Mouse (Mus musculus): ENCODE results near the gene Sec61a1. TPM values are rescaled to one million over a fixed set of nuclear protein-coding genes. Genes with fewer than 3 reads are reported as not detected.

The Sec61a1 gene
- total RNA-seq, 2 experiments from 2014 or later = 26.1 to 37.7 TPM

DNA sequence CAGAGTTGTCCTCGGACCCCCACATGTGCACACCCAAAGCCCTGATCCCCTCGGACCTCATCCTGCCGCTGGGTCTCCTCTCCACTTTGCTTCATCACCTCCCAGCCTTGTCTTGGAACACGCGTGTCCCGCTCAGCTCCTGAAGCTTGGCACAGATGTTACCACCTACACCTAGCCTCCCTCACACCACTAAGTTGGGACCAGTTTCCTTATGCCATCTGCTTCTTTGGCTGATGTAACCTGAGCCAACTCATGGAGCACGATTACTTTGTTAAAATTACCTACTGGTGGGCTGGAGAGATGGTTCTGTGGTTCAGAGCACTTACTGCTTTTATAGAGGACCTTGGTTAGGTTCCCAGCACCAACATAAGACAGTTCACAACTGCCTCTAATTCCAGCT lies 3.1 kb upstream of the Sec61a1 start:
- no peak for ATAC-seq (replicated peaks; ENCODE audit: low FRiP score, poor library complexity, severe bottlenecking)

DNA sequence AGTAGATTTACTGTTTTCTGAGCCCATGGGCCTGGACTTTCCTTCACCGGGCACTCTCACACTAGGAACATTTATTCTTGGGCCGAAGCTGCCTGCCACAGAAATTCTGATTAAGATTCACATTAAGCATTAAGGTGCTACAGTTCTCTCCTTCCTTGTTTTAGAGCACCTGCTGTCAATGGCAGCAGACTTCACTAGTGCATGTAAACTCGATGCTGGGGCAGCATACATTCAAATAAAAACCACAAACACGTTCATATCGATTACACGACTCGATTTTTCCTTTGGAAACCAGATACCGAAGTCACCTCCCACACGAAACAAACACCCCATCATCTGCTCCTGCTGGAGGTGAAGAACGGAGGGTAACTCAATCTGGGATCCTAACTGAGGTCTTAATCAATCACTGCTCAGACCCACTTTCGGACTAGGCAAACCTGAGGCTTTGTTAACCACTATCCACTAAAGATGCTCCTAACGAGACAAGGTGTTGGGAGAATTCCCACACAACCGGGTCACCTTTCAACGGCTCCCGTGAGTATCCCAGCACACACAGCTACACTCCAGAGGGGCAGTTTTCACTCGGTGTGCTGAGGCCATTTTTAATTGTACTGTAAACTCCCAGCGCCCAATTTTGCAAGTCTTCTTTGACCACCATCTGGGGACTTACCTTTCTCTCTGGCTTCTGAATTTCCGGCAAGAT lies 853 bp downstream of the Sec61a1 start:
- ATAC-seq (replicated peaks; ENCODE audit: low FRiP score, poor library complexity, severe bottlenecking) = no peak

DNA sequence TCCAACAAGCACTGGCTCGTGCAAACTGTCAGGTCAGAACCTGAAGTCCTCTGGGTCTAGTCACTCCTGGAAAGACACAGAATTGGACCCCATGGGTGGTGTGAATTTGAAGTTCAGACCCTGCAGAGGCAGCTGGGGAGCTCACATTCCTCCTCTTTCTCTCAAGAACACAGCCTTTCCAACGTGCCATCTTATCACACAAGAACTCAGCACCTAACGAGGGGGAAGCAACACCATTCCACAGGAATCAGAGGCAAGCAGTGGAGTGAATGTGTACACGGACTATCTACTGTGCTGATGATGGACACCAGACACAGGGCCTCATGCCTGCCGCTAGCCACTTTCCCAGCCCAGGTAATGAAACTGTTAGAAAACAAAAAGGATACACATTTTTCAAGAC lies 2.0 kb downstream of the Sec61a1 start:
- ATAC-seq (replicated peaks; ENCODE audit: low FRiP score, poor library complexity, severe bottlenecking) = no peak

DNA sequence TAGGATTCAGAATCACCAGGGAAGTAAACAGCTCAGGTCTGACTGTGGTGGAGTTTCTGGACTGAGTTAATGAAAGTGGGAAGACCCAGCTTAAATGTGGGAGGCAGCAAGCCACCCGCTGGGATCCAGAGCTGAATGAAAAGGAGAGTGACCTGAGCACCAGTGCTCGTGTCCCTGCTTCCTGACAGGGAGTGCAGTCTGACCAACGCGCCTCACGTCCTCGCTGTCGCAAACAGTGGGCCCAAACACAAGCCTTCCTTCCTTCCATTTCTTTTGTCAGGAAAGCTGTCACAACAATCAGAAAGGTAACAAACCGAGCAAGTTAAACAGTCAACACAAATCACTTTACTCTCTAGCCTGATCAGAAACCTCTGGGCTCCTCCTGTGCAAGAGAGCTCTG lies 2.7 kb downstream of the Sec61a1 start:
- no peak for ATAC-seq (replicated peaks; ENCODE audit: low FRiP score, poor library complexity, severe bottlenecking)

GRCm38 (mm10) chr6:88514546-88514945 lies 4.2 kb downstream of the Sec61a1 start:
- ATAC-seq (replicated peaks; ENCODE audit: low FRiP score, poor library complexity, severe bottlenecking) = no peak

GRCm38 (mm10) chr6:88513984-88514383 lies 4.7 kb downstream of the Sec61a1 start:
- no peak for ATAC-seq (replicated peaks; ENCODE audit: low FRiP score, poor library complexity, severe bottlenecking)

DNA sequence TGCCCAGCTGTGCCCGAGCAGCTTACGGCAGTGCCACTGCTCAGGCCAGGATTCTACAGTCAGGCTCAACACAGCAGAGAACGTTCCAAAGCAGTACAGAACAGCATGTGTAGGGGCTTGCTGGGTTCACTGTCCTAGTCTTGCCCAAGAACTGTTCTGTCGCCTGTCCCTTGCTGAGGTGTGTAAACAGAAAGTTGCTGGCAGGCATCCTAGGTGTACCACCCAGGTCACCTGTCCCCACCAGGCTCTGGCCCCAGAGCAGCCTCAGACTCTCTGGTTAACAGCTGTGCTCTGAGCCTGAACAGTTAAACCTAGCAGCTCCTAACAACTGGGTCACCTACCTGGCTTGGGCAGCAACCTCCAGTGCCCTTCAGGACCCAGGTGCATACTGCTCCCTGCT lies 15.7 kb downstream of the Sec61a1 start:
- ATAC-seq (replicated peaks; ENCODE audit: low FRiP score, poor library complexity, severe bottlenecking) = no peak

GRCm38 (mm10) chr6:88502030-88502970 lies 16.4 kb downstream of the Sec61a1 start:
- peak; percentile 62 for ATAC-seq (replicated peaks; ENCODE audit: low FRiP score, poor library complexity, severe bottlenecking)

GRCm38 (mm10) chr6:88500405-88500767 lies 18.3 kb downstream of the Sec61a1 start:
- no peak for ATAC-seq (replicated peaks; ENCODE audit: low FRiP score, poor library complexity, severe bottlenecking)

DNA sequence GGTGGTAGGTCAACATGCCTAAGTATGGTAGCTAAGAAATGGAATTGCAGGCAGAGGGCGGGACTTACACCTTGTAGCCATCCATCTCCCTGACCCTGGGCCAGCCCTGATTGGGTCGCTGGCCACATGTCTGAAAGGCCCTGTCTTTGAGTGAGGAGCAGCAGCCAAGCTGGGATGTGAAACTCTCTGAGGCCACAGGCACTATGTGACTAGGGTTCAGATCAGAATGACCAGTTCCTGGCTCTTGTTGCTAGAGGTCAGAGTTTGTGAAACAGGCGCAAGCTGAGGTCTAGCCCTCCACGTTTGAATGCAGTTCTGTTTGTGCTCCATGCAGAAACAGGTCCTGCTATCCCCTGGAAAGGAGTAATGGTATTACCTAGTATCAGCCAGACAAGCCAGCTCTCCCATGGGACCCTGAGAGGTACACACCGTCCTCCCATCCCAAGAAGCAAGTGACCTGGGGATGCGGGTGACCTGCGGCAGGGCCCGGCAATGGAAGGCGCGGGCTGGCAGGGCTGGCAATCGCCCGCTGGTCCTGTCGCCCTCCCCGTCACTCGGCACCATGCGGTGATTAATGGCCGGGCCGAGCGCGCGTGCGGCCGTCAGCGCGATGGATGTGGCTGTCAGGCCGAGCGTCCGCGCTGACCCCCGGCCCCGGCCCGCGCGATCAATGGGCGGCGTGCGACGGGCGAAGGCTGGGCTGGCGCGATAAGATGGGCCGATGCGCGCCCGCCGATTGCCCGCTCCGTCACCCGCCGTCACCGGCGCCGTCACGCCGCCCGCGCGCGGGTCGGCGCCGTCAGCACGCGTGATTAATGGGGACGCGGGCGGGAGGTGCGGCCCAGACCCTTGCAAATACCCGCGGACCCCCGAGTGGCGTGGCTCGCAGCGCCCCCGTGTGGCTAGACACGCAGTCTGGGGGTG lies 19.0 kb downstream of the Sec61a1 start:
- ATAC-seq (replicated peaks; ENCODE audit: low FRiP score, poor library complexity, severe bottlenecking) = peak; percentile 41

- ATAC-seq (replicated peaks; ENCODE audit: low FRiP score, poor library complexity, severe bottlenecking) = no peak
These were observed 25.0 kb downstream of the Sec61a1 start for GRCm38 (mm10) chr6:88493712-88494111.

DNA sequence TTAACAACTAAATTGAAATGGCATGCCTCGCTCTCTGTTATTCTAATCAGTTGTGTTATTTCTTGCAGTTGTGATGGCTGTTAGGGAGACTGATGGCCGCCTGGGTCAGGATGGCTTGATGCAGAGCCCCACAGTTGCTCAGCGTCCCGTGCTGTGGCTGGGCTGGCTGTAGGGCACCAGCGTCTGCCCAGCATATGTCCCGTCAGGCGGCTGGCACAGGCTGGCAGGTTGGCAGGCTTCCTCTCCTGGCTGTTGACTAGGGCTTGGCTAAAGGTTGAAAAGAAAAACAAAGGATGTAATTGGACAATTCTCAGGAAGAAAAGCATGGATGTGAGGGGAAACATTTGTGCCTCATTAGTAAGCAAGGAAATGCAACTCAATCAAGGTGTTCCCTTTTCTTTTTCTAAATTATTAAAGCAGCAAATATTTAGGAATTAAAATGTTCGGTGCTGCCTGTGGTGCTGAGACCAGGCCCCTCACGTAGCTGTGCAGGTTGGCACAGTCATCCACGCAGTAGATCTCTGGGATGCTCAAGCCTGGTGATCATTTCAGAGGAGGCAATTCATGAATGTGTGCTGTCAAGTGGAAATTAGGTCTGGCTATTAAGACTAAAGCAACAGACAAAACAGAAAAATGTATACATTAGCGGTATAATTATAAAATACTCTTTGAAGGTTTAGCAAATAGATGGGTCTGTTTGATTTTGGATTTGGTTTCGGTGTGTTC lies 27.9 kb downstream of the Sec61a1 start:
- no peak for ATAC-seq (replicated peaks; ENCODE audit: low FRiP score, poor library complexity, severe bottlenecking)

- no peak for ATAC-seq (replicated peaks; ENCODE audit: low FRiP score, poor library complexity, severe bottlenecking)
These were observed 28.9 kb downstream of the Sec61a1 start for GRCm38 (mm10) chr6:88489834-88490233.

DNA sequence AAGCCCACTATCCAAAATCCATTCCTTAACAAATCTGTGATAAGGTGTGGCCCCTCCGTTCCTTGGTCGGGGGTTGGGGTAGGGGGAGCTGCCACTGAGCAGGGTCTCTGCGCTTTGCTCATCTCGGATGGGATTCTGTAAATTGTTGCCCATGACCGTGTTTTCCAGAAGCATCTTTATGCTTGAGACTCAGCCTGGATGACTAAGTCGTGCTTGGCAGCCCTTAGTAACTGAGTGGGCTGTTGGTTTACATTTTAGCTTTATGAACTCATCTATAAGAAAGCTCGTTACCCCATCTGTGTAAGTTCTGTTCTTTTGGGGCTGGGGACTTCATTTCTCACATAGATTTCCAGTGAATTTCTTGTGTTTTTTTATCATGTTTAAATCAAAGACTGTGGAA lies 29.7 kb downstream of the Sec61a1 start:
- no peak for ATAC-seq (replicated peaks; ENCODE audit: low FRiP score, poor library complexity, severe bottlenecking)

DNA sequence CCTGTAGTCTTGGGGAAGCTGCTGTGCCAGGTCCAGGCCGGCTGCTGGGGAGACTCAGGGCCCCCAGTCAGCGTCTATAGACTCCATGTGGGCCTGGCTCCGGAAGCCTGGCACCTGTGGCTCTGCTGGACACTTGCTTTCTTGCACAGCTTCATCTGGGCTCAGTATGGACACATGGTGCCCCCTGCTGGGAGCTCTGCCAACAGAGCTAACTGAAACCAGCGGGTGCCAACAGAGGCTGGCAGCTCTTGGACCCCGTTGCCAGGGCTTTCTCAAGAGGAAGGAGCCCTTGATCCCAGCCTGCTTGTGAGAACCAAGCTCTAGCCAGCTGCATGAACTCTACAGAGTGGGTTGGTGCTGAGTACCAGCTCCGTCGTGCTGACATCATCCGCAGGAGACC lies 31.8 kb downstream of the Sec61a1 start:
- ATAC-seq (replicated peaks; ENCODE audit: low FRiP score, poor library complexity, severe bottlenecking) = peak; percentile 60

GRCm38 (mm10) chr6:88485378-88485777 lies 33.3 kb downstream of the Sec61a1 start:
- no peak for ATAC-seq (replicated peaks; ENCODE audit: low FRiP score, poor library complexity, severe bottlenecking)

GRCm38 (mm10) chr6:88483913-88484312 lies 34.8 kb downstream of the Sec61a1 start:
- no peak for ATAC-seq (replicated peaks; ENCODE audit: low FRiP score, poor library complexity, severe bottlenecking)

GRCm38 (mm10) chr6:88483111-88483510 lies 35.6 kb downstream of the Sec61a1 start:
- no peak for ATAC-seq (replicated peaks; ENCODE audit: low FRiP score, poor library complexity, severe bottlenecking)

- peak; percentile 68 for ATAC-seq (replicated peaks; ENCODE audit: low FRiP score, poor library complexity, severe bottlenecking)
These were observed 38.3 kb downstream of the Sec61a1 start for GRCm38 (mm10) chr6:88480421-88480820.
